Mouse (Mus musculus) testis, adult 2 months (tissue): ENCODE results near the gene Ncf4.

Experiments used
- CTCF ChIP-seq: fragments of 200-500 bp; IDR thresholded peaks from 2 replicates; pipeline ENCODE4 v1.5.1; 2012; ENCODE audit warnings: low read depth, mild to moderate bottlenecking, inconsistent platforms, low read length, moderate library complexity; ENCODE audit not compliant: control insufficient read depth, insufficient read depth, insufficient replicate concordance
- POLR2A ChIP-seq: fragments of 200-500 bp; IDR thresholded peaks from 2 replicates; pipeline ENCODE4 v1.6.1; 2012; ENCODE audit warnings: low read depth, mild to moderate bottlenecking, inconsistent platforms, low read length, moderate library complexity; ENCODE audit not compliant: control insufficient read depth

- TF ChIP-seq CTCF (no peak), POLR2A (no peak)
Measured at GRCm38 (mm10) chr15:78263286-78263685, 18.7 kb downstream of the Ncf4 start.
